In genomic region chr8:47240871-47241270, GRCm38 (mm10) we compare ENCODE assay signal across 16 mouse cellular contexts.
DNase-seq lines count a peak whose midpoint lies in the region; ATAC-seq lines count a peak whose summit lies in the region.
"Had no signal": no experiment of that assay in that cellular context is flagged by ENCODE, and none has a peak within 500 bp of the region (broad histone marks: within the 10 kb centered on the region; RNA-seq: fewer than 3 reads in every experiment).

No protein-coding gene starts in this region.

- 72% methylated on average over 4 of the region's 4 CpGs for WGBS in embryonic facial prominence, embryonic 11.5 days
- WGBS in forebrain, embryonic 14.5 days, result 9% methylated on average over 4 of the region's 4 CpGs
- 24% methylated on average over 4 of the region's 4 CpGs for WGBS in hindbrain, embryonic 16.5 days
- 43% methylated on average over 4 of the region's 4 CpGs for WGBS in neural tube, embryonic 12.5 days
- WGBS in kidney, embryonic 14.5 days, result 94% methylated on average over 4 of the region's 4 CpGs

- H3K27me3 ChIP-seq in embryonic facial prominence, embryonic 11.5 days (ENCODE audit: control insufficient read depth, insufficient read depth, low read length), result no peaks in the 10 kb centered on the region
- H3K27me3 ChIP-seq in forebrain, embryonic 14.5 days (replicated peaks; ENCODE audit: control insufficient read depth, insufficient read depth, low read length), result no peaks in the 10 kb centered on the region
- H3K27me3 ChIP-seq in hindbrain, embryonic 16.5 days (replicated peaks; ENCODE audit: control insufficient read depth, insufficient read depth, low read length), result no peaks in the 10 kb centered on the region
- no peaks in the 10 kb centered on the region for H3K27me3 ChIP-seq in neural tube, embryonic 12.5 days (replicated peaks)
- no peaks in the 10 kb centered on the region for H3K27me3 ChIP-seq in kidney, embryonic 14.5 days (ENCODE audit: control insufficient read depth, insufficient read depth, low read length)
- H3K27me3 ChIP-seq: embryonic facial prominence, embryonic 12.5 days; heart, embryonic 15.5 days; megakaryocyte, embryonic 14.5 days had no signal

- no peak overlapping the region for H3K27ac ChIP-seq in embryonic facial prominence, embryonic 11.5 days (replicated peaks; ENCODE audit: low read depth, low read length)
- H3K27ac ChIP-seq in forebrain, embryonic 14.5 days (ENCODE audit: low read depth, low read length), result peak overlapping the region; percentile 86
- H3K27ac ChIP-seq in hindbrain, embryonic 16.5 days (ENCODE audit: low read depth, low read length), result 0 out of 2 replicates have a peak overlapping the region, but pooled peaks have one; percentile 20
- H3K27ac ChIP-seq in neural tube, embryonic 12.5 days, result no peak overlapping the region
- no peak overlapping the region for H3K27ac ChIP-seq in kidney, embryonic 14.5 days (ENCODE audit: low read depth, low read length)
- H3K27ac ChIP-seq: heart, embryonic 15.5 days had no signal

- intact Hi-C loops in heart, postnatal 10 days (cut with DNase I), result no loop called here

- no peaks in the 10 kb centered on the region for H3K4me1 ChIP-seq in embryonic facial prominence, embryonic 11.5 days (ENCODE audit: control insufficient read depth, insufficient read depth, low read length)
- peaks cover 57% of the 10 kb centered on the region for H3K4me1 ChIP-seq in forebrain, embryonic 14.5 days (ENCODE audit: control insufficient read depth, insufficient read depth, low read length)
- peaks cover 39% of the 10 kb centered on the region for H3K4me1 ChIP-seq in hindbrain, embryonic 16.5 days (ENCODE audit: control insufficient read depth, insufficient read depth, low read depth, low read length)
- H3K4me1 ChIP-seq in neural tube, embryonic 12.5 days, result peaks cover 53% of the 10 kb centered on the region
- peaks cover 18% of the 10 kb centered on the region; the same call in 1 of the 2 replicates for H3K4me1 ChIP-seq in kidney, embryonic 14.5 days (ENCODE audit: control insufficient read depth, insufficient read depth, low read length)
- H3K4me1 ChIP-seq: megakaryocyte, embryonic 14.5 days had no signal

- ATAC-seq in embryonic facial prominence, embryonic 11.5 days (replicated peaks; ENCODE audit: insufficient number of reproducible peaks, low FRiP score, low TSS enrichment, low read depth), result no peak
- no peak for ATAC-seq in forebrain, embryonic 14.5 days
- ATAC-seq in hindbrain, embryonic 16.5 days, result no peak
- ATAC-seq in neural tube, embryonic 12.5 days (ENCODE audit: low FRiP score, low read depth), result no peak
- ATAC-seq in kidney, embryonic 14.5 days (ENCODE audit: low FRiP score, low TSS enrichment), result no peak

- no peak overlapping the region for H3K4me2 ChIP-seq in embryonic facial prominence, embryonic 11.5 days (ENCODE audit: low read depth, low read length)
- H3K4me2 ChIP-seq in forebrain, embryonic 14.5 days (ENCODE audit: low read length), result peak overlapping the region; percentile 58
- H3K4me2 ChIP-seq in hindbrain, embryonic 16.5 days (ENCODE audit: low read length), result peak overlapping the region; percentile 66
- peak overlapping the region; percentile 54 for H3K4me2 ChIP-seq in neural tube, embryonic 12.5 days (replicated peaks)
- no peak overlapping the region for H3K4me2 ChIP-seq in kidney, embryonic 14.5 days (replicated peaks; ENCODE audit: low read depth, low read length)
- H3K4me2 ChIP-seq: heart, embryonic 15.5 days had no signal

- peak; percentile 8 for DNase-seq in embryonic facial prominence, embryonic 11.5 days (ENCODE audit: low spot score)
- DNase-seq in forebrain, embryonic 14.5 days (ENCODE audit: low spot score), result no peak
- DNase-seq in frontal cortex, adult 2 months (ENCODE audit: extremely low spot score in 1 of 2, low spot score in 1 of 2), result no peak
- no peak for DNase-seq in kidney, adult 18-20 months
- DNase-seq in heart, postnatal 10 days, result no peak
- DNase-seq: adrenal gland, postnatal 36 days; cerebellum, postnatal 25 days; kidney, postnatal 25 days had no signal

- no peak overlapping the region for H3K9ac ChIP-seq in embryonic facial prominence, embryonic 11.5 days (replicated peaks; ENCODE audit: low read length)
- peak overlapping the region; percentile 55 for H3K9ac ChIP-seq in forebrain, embryonic 14.5 days (ENCODE audit: low read length)
- H3K9ac ChIP-seq in hindbrain, embryonic 16.5 days (ENCODE audit: low read depth, low read length), result no peak overlapping the region
- H3K9ac ChIP-seq in neural tube, embryonic 12.5 days, result no peak overlapping the region
- H3K9ac ChIP-seq in kidney, embryonic 14.5 days (ENCODE audit: low read depth, low read length), result no peak overlapping the region
- H3K9ac ChIP-seq: embryonic facial prominence, embryonic 12.5 days; heart, embryonic 15.5 days; lung, embryonic 14.5 days had no signal

- no peaks in the 10 kb centered on the region for H3K9me3 ChIP-seq in embryonic facial prominence, embryonic 11.5 days (replicated peaks; ENCODE audit: control insufficient read depth, low read length)
- H3K9me3 ChIP-seq in forebrain, embryonic 14.5 days (replicated peaks; ENCODE audit: control insufficient read depth, low read length), result no peaks in the 10 kb centered on the region
- no peaks in the 10 kb centered on the region for H3K9me3 ChIP-seq in hindbrain, embryonic 16.5 days (ENCODE audit: control insufficient read depth, low read length)
- no peaks in the 10 kb centered on the region for H3K9me3 ChIP-seq in neural tube, embryonic 12.5 days
- no peaks in the 10 kb centered on the region for H3K9me3 ChIP-seq in kidney, embryonic 14.5 days (ENCODE audit: control insufficient read depth, low read length)
- H3K9me3 ChIP-seq: embryonic facial prominence, embryonic 12.5 days; G1E; heart, embryonic 15.5 days had no signal

- no peak overlapping the region for H3K4me3 ChIP-seq in embryonic facial prominence, embryonic 11.5 days (ENCODE audit: low read depth, low read length)
- H3K4me3 ChIP-seq in forebrain, embryonic 14.5 days (ENCODE audit: low read depth, low read length), result peak overlapping the region; percentile 25
- H3K4me3 ChIP-seq in hindbrain, embryonic 16.5 days (ENCODE audit: low read length), result peak overlapping the region; percentile 7
- no peak overlapping the region for H3K4me3 ChIP-seq in neural tube, embryonic 12.5 days
- H3K4me3 ChIP-seq in kidney, embryonic 14.5 days (ENCODE audit: low read length), result no peak overlapping the region
- H3K4me3 ChIP-seq: embryonic facial prominence, embryonic 12.5 days; heart, embryonic 15.5 days; megakaryocyte, embryonic 14.5 days had no signal

- no peaks in the 10 kb centered on the region for H3K36me3 ChIP-seq in embryonic facial prominence, embryonic 11.5 days (replicated peaks; ENCODE audit: control insufficient read depth, insufficient read depth, low read depth, low read length)
- no peaks in the 10 kb centered on the region for H3K36me3 ChIP-seq in forebrain, embryonic 14.5 days (ENCODE audit: control insufficient read depth, insufficient read depth, low read length)
- H3K36me3 ChIP-seq in hindbrain, embryonic 16.5 days (ENCODE audit: control insufficient read depth, insufficient read depth, low read length), result no peaks in the 10 kb centered on the region
- no peaks in the 10 kb centered on the region for H3K36me3 ChIP-seq in neural tube, embryonic 12.5 days
- no peaks in the 10 kb centered on the region for H3K36me3 ChIP-seq in kidney, embryonic 14.5 days (ENCODE audit: control insufficient read depth, insufficient read depth, low read length)
- H3K36me3 ChIP-seq: embryonic facial prominence, embryonic 12.5 days; G1E; heart, embryonic 15.5 days had no signal

Comparison
In these comparisons a context has a peak if more than half of its experiments do, and no peak if none do; other contexts are left out.
1. H3K27ac ChIP-seq: peak in forebrain, embryonic 14.5 days (single experiment) and hindbrain, embryonic 16.5 days (single experiment); none in embryonic facial prominence, embryonic 11.5 days (single experiment), neural tube, embryonic 12.5 days (single experiment) and kidney, embryonic 14.5 days (single experiment).
2. H3K4me2 ChIP-seq: peak in forebrain, embryonic 14.5 days (single experiment), hindbrain, embryonic 16.5 days (single experiment) and neural tube, embryonic 12.5 days (single experiment); none in embryonic facial prominence, embryonic 11.5 days (single experiment) and kidney, embryonic 14.5 days (single experiment).
3. H3K4me3 ChIP-seq: peak in forebrain, embryonic 14.5 days (single experiment) and hindbrain, embryonic 16.5 days (single experiment); none in embryonic facial prominence, embryonic 11.5 days (single experiment), neural tube, embryonic 12.5 days (single experiment) and kidney, embryonic 14.5 days (single experiment).